15 mouse cellular contexts compared by ENCODE assay signal in the genomic region with DNA sequence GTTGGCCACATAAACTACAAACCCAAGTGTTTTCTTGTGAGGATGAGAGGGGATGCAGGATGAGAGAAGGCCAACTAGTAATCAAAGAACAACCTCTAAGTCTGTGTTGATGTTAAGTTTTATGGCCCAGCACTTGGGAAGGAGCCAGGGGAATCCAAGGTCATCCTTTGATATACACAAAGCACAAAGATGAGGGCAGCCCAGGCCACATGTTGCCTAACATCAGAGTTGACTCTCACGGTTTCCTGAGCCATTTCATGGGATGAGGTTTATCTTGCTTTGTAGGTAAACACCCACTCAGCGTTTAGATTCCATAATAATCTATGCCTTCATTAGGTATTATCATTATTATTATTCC. TPM values are rescaled to one million over a fixed set of nuclear protein-coding genes. Genes with fewer than 3 reads are reported as not detected.
A peak's percentile ranks its signal among the peaks of the same experiment; 100 is the strongest.
DNase-seq lines count a peak whose midpoint lies in the region; ATAC-seq lines count a peak whose summit lies in the region.
"Had no signal": no experiment of that assay in that cellular context is flagged by ENCODE, and none has a peak within 500 bp of the region (broad histone marks: within the 10 kb centered on the region; RNA-seq: fewer than 3 reads in every experiment).

No protein-coding gene starts in this region.

- WGBS in liver, embryonic 16.5 days (ENCODE audit: insufficient replicate concordance), result 48% methylated on average over 2 of the region's 2 CpGs
- 53% methylated on average over 2 of the region's 2 CpGs for WGBS in liver, embryonic 11.5 days

- H3K9me3 ChIP-seq in liver, embryonic 16.5 days (replicated peaks; ENCODE audit: control insufficient read depth, low read length), result no peaks in the 10 kb centered on the region
- no peaks in the 10 kb centered on the region for H3K9me3 ChIP-seq in liver, embryonic 11.5 days (ENCODE audit: control insufficient read depth, low read length)
- H3K9me3 ChIP-seq: limb, embryonic 12.5 days; megakaryocyte, embryonic 14.5 days; stomach, embryonic 15.5 days had no signal

- ATAC-seq in liver, embryonic 16.5 days (ENCODE audit: low read depth), result peak; percentile 23; the same call in 1 of the 2 replicates
- no peak for ATAC-seq in liver, embryonic 11.5 days (replicated peaks; ENCODE audit: low FRiP score)
- ATAC-seq: midbrain, embryonic 16.5 days had no signal

- H3K27me3 ChIP-seq in liver, embryonic 16.5 days (ENCODE audit: control insufficient read depth, insufficient read depth, low read depth, low read length), result no peaks in the 10 kb centered on the region
- no peaks in the 10 kb centered on the region for H3K27me3 ChIP-seq in liver, embryonic 11.5 days (replicated peaks; ENCODE audit: control insufficient read depth, insufficient read depth, low read length)
- H3K27me3 ChIP-seq: limb, embryonic 12.5 days; megakaryocyte, embryonic 14.5 days; stomach, embryonic 15.5 days had no signal

- H3K9ac ChIP-seq in liver, embryonic 16.5 days (ENCODE audit: low read depth, low read length), result no peak overlapping the region
- H3K9ac ChIP-seq in liver, embryonic 11.5 days (ENCODE audit: low read depth, low read length), result no peak overlapping the region
- H3K9ac ChIP-seq: limb, embryonic 12.5 days; stomach, embryonic 15.5 days had no signal

- DNase-seq in liver, embryonic 11.5 days (ENCODE audit: low spot score), result no peak
- peak; percentile 84 to 93 for DNase-seq in adrenal gland, adult (ENCODE audit: inconsistent age in 2 of 2, low spot score in 1 of 2)
- peak; percentile 70 for DNase-seq in adrenal gland, postnatal 25 days
- DNase-seq in lung, postnatal 36 days, result peak; percentile 32
- no peak for DNase-seq in left cerebral cortex, postnatal 10 days (ENCODE audit: extremely low spot score in 1 of 2, low spot score in 2 of 2)
- DNase-seq in cerebellum, adult 11 months, result no peak
- DNase-seq: cerebellum, postnatal 36 days; heart, postnatal 36 days; thymus, postnatal 4 days had no signal

- no peak overlapping the region for H3K27ac ChIP-seq in liver, embryonic 16.5 days (ENCODE audit: low read length)
- no peak overlapping the region for H3K27ac ChIP-seq in liver, embryonic 11.5 days (ENCODE audit: low read depth, low read length)
- H3K27ac ChIP-seq: layer of hippocampus, adult 2 months; limb, embryonic 12.5 days; stomach, embryonic 15.5 days had no signal

- H3K4me2 ChIP-seq in liver, embryonic 16.5 days (ENCODE audit: low read depth, low read length), result no peak overlapping the region
- no peak overlapping the region for H3K4me2 ChIP-seq in liver, embryonic 11.5 days
- H3K4me2 ChIP-seq: limb, embryonic 12.5 days; stomach, embryonic 15.5 days had no signal

- intact Hi-C loops in left cerebral cortex, postnatal 10 days (cut with DNase I), result no loop called here

- H3K36me3 ChIP-seq in liver, embryonic 16.5 days (ENCODE audit: control insufficient read depth, insufficient read depth), result no peaks in the 10 kb centered on the region
- no peaks in the 10 kb centered on the region for H3K36me3 ChIP-seq in liver, embryonic 11.5 days (ENCODE audit: control insufficient read depth, insufficient read depth, low read length)
- H3K36me3 ChIP-seq: limb, embryonic 12.5 days; stomach, embryonic 15.5 days had no signal

- no peak overlapping the region for H3K4me3 ChIP-seq in liver, embryonic 16.5 days (ENCODE audit: low read depth, low read length)
- no peak overlapping the region for H3K4me3 ChIP-seq in liver, embryonic 11.5 days (ENCODE audit: low read depth, low read length)
- H3K4me3 ChIP-seq: layer of hippocampus, adult 2 months; limb, embryonic 12.5 days; megakaryocyte, embryonic 14.5 days; stomach, embryonic 15.5 days had no signal

- peaks cover 21% of the 10 kb centered on the region for H3K4me1 ChIP-seq in liver, embryonic 16.5 days (ENCODE audit: control insufficient read depth, low read depth, low read length)
- peaks cover 13% of the 10 kb centered on the region for H3K4me1 ChIP-seq in liver, embryonic 11.5 days (replicated peaks; ENCODE audit: control insufficient read depth, insufficient read depth, low read length)
- H3K4me1 ChIP-seq: stomach, embryonic 15.5 days had no signal

RNA-seq across cellular contexts. Expression of a gene that starts 16.1 kb away (rescaled TPM):
- polyA plus RNA-seq in liver, embryonic 16.5 days (2015; fragmentation: Nextera tagmentation; extraction: Ambion mirVana), result 155 and 157 TPM in 2 replicates
- 161 and 169 TPM in 2 replicates for polyA plus RNA-seq in liver, embryonic 11.5 days (2014; fragmentation: Nextera tagmentation; extraction: Ambion mirVana)
- 318 and 341 TPM in 2 replicates for total RNA-seq in adrenal gland, postnatal 25 days (2021)
- 10 to 100 TPM; 14.5 to 17.3 TPM for total RNA-seq in left cerebral cortex, postnatal 10 days (2021)

Comparison
In these comparisons a context has a peak if more than half of its experiments do, and no peak if none do; other contexts are left out.
1. DNase-seq: peak in adrenal gland, adult (2 of 2), adrenal gland, postnatal 25 days (single experiment) and lung, postnatal 36 days (single experiment); none in liver, embryonic 11.5 days (single experiment), left cerebral cortex, postnatal 10 days (0 of 2) and cerebellum, adult 11 months (single experiment).
2. RNA of a gene that starts 16.1 kb away (total RNA-seq): 318 to 341 TPM in adrenal gland, postnatal 25 days; 14.5 to 17.3 TPM in left cerebral cortex, postnatal 10 days; every median in the first group is over 10 times any median in the second.